Mouse (Mus musculus): ENCODE results near the gene Nbea.
"Not testable (repeated sequence)": the region's sequence is repeated elsewhere in the genome, so short reads cannot be mapped to it uniquely, and the experiment has no call there.

Gene Nbea

DNA sequence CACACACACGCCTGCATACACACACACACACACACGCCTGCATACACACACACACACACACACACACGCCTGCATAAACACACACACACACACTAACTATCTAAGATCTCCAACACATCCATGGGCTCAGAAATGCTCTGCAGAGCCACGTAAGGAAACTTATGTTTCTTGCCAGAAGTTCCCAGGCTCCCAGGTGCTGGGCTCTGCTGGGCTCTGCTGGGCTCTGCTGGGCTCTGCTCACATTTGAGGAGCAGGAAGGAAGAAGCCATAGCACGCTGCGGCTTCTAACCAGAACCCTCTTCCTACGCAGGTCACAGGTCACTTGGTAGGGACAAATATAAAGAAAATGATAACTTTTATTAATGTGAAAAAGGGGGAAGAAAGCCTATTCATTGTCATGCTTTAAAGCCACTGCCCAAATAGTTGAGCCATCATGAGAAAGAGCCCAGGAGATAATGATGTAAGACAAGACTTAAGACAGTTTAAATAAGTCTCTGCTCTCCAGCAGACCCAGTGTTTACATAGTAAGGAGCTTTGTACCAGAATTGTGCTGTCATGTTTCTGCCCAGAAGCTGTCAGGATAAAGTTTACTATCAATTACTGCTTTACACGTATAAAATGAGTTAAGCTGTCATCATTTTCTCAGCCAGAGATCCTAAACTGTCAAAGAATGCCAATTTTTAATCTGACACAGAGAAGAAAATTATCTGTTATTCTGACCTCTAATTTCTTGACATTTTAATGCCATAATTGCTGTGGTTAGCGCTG is 521.6 kb downstream of the Nbea start:
- DNase-seq (ENCODE audit: low spot score): peak; percentile 11

DNA sequence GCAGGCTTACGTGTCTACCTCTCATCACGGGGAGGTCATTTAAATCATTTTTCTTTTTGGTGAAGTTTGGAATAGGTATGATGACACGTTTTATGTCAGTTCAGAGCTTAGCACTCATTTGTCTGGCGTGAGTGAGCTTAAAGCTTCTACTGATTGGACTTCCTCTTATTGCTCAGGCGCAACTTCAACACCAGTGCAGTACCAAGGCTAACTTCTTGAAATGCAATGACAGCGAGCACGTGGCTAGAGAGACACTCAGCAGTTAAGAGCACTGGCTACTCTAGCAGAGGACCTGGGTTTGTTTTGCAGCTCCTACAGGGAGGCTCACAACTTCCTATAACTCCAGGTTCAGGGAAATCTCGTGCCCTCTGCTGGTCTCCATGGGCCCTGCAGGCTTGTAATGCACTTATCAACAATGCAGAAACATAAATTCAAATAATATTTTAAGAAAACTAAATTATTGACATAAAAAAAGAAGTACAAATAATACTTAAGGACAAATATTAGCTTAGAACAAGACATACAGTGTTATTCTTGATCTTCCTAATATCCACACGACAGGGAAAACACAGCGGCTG is 523.2 kb downstream of the Nbea start:
- no peak for DNase-seq (ENCODE audit: low spot score)

- DNase-seq (ENCODE audit: low spot score): peak; percentile 26
Observed at GRCm38 (mm10) chr3:55659558-55660215, 523.8 kb downstream of the Nbea start.

GRCm38 (mm10) chr3:55652321-55652720 is 531.2 kb downstream of the Nbea start:
- DNase-seq (ENCODE audit: low spot score): no peak

DNA sequence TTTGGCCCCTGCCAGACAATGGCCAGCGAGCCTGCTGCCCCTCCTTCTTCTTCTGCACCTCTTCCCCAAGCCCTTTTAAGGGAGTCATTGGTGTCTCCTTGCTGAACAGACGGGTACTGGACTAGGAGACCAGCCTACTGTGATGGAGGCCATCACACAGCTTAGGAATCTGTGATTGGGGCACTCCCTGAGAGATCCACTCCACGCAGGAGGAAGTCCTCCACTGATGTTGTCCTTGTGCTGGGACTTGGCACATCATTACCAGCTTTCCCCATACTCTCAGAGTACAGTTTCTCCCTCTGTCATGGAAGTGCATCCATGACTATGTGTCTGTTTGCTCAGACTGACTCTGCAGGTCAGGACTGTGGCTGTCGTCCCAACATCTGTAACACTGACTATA is 531.6 kb downstream of the Nbea start:
- DNase-seq (ENCODE audit: low spot score): no peak

DNA sequence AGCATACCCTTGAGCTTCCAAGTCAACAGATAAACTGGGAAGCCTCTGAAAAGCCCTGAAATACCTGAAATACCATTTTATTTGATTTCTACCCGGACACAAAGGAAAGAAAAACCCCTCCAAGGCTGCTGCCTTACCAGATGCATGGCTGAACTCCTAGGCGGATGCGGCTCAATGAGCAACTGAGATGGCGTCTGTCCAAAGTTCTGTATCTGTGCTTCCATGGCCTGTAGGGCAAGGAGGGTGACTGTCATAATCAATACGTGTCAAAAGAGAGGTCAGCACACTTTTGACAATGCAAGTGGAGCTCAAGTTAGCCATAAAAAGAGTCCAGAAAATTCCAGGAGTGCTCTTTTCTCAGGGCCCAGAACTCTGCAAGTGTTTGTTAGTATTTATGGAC is 534.0 kb downstream of the Nbea start:
- no peak for DNase-seq (ENCODE audit: low spot score)

DNA sequence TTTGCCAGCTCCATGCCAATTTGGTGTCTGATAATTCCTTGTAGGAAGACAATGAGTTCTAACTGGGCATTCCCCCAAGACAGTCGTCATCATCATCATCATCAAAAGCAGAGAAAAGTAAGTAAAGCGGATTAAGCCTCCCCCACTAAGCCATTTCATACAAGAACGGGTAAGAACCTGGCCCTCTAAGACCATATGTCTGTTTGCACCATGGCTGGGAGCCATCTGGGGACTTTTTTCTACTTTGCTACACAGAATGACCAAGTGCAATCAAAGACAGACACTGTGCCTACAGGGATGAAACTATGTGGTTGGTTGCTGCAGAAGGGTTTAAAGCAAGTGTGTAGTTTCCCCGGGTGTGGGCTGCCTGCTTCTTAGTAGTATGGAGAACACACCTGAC is 535.2 kb downstream of the Nbea start:
- DNase-seq (ENCODE audit: low spot score): no peak

DNA sequence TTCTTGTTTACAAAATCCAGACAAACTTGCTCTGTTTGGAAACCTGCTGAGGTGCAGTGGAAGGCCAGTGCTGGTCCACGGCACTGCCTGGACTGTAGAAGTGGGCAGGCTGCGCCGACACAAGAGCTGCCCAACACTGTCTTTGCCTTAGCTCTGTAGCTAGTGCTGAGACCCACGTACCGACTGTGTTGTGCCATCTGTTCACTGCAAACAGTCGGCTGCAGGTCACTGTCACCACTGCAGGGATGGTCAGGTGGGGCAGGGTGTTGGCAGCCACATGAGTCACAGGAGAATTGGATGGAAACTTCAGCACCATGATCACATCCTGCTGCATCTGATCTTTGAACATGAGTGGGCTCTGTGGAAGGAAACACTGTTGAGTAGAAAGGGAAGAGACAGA is 536.3 kb downstream of the Nbea start:
- DNase-seq (ENCODE audit: low spot score): no peak

- DNase-seq (ENCODE audit: low spot score): no peak
Observed at GRCm38 (mm10) chr3:55646437-55646836, 537.1 kb downstream of the Nbea start.

GRCm38 (mm10) chr3:55644035-55644618 is 539.4 kb downstream of the Nbea start:
- DNase-seq (ENCODE audit: low spot score): no peak

- DNase-seq (ENCODE audit: low spot score): no peak
Observed at GRCm38 (mm10) chr3:55637660-55638059, 545.8 kb downstream of the Nbea start.

DNA sequence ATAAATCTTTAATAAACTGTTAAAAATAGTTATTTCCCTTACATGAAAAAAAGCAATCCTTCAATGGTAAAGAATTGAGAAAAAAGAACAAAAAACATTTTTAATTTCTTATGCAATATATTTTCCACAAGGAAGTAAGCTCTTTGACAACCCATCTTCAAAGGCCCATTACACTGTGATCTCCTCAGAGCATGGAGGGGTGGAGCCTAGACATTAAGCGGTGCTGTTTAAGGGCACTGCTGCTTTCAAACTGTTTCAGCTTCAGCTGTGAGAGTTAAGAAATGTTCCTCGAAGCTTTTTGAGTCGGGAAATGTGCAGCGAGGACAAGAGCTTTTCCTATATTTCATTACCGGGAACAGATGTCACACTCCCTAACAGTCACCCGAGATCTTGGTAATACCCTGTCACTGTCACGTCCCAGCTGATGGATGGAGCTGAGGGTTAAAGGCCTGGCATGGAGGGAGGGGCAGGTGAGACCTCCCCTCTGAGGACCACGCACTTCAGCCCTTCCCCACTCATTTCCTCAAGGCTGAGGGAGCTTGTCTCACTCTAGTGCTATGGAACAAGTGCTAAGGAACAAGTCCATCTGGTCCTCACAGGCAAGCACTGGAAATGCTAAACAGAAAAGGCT is 547.8 kb downstream of the Nbea start:
- DNase-seq (ENCODE audit: low spot score): no peak

DNA sequence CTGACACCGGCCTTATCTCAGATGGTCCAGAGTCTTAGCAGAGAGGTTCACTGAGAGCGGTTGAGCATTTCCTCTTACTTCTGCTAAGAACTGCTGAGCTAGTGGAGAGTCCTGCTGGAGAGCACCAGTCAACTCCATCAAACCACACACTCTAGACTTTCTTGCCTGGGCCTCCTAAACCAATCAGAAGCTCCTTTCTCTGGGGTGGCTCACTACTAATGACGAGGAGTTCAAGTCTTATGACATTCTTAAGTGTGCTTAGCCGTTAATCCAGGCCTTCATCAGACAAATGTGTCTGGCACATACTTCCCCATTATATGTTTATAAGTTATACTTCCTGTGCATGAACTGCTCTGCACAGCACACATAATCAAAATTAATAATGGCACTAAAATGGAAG is 556.4 kb downstream of the Nbea start:
- no peak for DNase-seq (ENCODE audit: low spot score)

DNA sequence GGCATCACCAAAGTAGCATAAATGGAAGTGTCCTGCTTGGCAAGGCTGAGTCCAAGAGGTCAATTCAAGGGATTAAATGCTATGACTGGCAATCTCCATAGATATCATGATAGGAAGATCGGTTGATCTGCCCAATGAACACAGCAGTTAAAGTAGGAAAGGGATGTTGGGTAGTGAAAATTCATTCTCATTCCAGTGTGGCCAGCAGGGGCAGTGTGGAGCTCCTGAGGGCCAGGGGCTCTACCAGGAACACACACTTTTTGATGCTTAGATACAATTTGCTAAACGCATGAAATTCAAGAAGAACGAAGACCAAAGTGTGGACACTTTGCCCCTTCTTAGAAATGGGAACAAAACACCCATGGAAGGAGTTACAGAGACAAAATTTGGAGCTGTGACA is 561.5 kb downstream of the Nbea start:
- DNase-seq (ENCODE audit: low spot score): not testable (repeated sequence)

DNA sequence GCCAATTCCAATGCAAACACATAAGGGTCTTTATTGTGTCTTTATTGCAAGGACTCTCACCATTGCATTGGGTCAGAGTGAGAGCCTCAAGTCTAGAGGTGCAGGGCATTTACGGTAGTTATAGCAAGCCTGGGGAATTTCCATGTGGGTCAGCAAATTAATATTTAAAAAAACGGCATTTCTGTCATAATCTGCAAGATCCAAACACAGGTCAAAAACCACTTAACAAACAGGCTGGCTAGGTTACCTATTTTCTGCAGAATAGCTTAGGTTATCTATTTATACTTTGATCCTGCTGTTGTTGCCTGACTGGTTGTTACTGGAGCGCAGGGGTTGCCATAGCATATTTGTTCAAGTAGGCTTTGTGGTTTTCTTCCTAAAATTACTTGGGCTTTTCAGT is 565.1 kb downstream of the Nbea start:
- no peak for DNase-seq (ENCODE audit: low spot score)

GRCm38 (mm10) chr3:55612459-55613115 is 570.9 kb downstream of the Nbea start:
- no peak for DNase-seq (ENCODE audit: low spot score)

DNA sequence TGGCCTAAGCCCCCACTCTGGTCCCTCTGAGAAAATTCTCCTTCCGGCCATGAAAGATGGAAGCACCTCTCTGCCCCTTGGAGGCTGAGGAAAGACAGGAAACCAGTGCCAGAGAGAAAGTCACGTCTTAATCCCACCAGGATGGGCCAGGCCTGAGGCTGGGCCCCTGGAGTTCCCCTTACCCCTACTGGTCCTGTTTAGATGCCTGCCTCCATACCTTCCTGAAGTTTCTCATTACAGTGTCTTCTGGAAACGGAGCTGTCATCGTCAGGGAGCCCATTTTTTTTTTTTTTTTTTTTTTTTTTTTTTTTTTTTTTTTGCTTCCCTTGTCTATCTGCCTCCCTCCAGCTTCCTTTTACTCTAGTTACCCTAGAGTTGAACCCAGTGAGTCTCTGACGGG is 571.5 kb downstream of the Nbea start:
- no peak for DNase-seq (ENCODE audit: low spot score)

GRCm38 (mm10) chr3:55610191-55610590 is 573.3 kb downstream of the Nbea start:
- DNase-seq (ENCODE audit: low spot score): no peak

DNA sequence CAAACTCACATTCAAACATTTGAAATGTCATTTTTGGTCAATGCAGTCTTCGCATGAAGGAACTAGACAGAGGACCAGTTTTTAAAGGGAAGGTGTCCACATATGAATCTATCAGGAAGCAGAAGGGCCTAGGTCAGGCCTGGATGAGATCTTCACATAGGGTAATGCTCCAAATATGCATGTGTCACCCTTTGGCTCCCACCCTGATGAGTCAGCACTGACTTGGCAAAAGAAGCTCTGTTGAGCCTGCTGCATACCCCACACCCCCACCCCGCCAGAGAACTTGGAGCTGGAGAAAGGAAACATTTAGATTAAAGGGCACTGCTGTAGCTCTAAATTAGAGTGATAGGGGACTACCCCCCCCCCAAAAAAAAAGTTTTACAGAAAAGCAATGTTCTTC is 583.2 kb downstream of the Nbea start:
- no peak for DNase-seq (ENCODE audit: low spot score)

DNA sequence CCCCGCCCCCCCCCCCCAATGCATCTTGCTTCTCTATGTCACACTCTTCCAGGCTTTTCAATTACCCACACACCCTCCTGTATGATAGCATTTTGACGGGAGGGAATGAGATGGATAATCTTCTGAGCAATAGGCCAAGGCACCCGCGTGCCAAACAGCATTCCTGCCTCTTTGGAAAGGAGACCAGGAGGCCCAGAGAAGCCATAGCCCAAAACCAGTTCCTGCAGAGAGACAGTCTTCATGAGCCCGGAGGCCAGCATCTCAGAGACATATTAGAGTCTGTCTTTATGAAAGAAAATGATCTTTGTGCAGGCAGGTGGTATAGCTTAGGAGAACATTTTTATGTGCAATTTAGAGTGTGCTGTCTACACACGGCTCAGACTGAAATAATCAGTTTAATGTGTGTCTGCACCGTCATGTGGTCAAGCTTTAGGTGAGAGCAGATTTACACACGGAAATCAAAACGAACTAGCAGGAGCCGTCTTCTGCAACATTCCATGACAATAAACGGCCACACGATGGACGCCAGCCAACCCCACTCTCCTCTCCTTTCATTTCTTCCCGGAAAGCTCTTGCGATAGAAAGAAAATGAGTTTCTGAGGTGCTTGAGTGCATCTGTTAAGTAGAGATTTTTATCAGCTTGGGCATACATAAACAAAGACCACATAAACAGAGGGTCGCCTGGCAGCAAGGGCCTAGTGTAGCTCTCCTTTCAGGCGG is 584.0 kb downstream of the Nbea start:
- DNase-seq (ENCODE audit: low spot score): no peak

DNA sequence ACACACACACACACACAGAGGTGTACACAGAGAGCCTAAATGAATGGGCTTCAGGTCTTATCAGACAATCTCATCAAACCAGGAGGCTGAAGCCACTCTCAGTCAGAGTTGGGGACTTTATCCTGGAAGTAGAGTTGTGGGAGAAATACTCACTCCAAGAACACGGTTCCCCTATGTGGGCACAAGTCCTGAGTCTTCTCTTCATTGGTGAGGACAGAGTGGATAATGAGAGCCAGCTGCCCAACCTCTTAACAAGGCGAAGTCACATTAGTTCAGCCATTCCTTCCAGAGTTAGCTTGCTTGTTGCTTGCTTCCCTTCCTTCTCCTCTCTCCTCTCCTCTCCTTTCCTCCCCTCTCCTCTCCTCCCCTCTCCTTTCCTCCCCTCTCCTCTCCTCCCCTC is 584.8 kb downstream of the Nbea start:
- DNase-seq (ENCODE audit: low spot score): no peak

Data from T-cell, adult 2 months (primary cell).